In genomic region chr17:12150970-12151369, GRCm38 (mm10) we compare ENCODE assay signal across 28 mouse cellular contexts. TPM values are rescaled to one million over a fixed set of nuclear protein-coding genes. Genes with fewer than 3 reads are reported as not detected.
DNase-seq lines count a peak whose midpoint lies in the region; ATAC-seq and TF ChIP-seq lines count a peak whose summit lies in the region.
"Had no signal": no experiment of that assay in that cellular context is flagged by ENCODE, and none has a peak within 500 bp of the region (broad histone marks: within the 10 kb centered on the region; RNA-seq: fewer than 3 reads in every experiment).

No protein-coding gene starts in this region.

- intact Hi-C loops in left cerebral cortex, postnatal 10 days (cut with DNase I) = no loop called here

- H3K4me2 ChIP-seq in stomach, embryonic 15.5 days = no peak overlapping the region
- H3K4me2 ChIP-seq in stomach, postnatal 0 days (replicated peaks; ENCODE audit: low read depth) = no peak overlapping the region
- no peak overlapping the region for H3K4me2 ChIP-seq in liver, embryonic 16.5 days (ENCODE audit: low read depth, low read length)
- H3K4me2 ChIP-seq: embryonic facial prominence, embryonic 12.5 days; forebrain, embryonic 12.5 days; heart, embryonic 15.5 days; hindbrain, embryonic 14.5 days; limb, embryonic 15.5 days; midbrain, embryonic 12.5 days; neural tube, embryonic 13.5 days had no signal

- ATAC-seq in stomach, embryonic 15.5 days (ENCODE audit: insufficient read depth, low FRiP score, low read depth) = peak; percentile 56; the same call in 1 of the 2 replicates
- no peak; the same call in 1 of the 2 replicates for ATAC-seq in stomach, postnatal 0 days (ENCODE audit: low FRiP score, low TSS enrichment)
- ATAC-seq in erythroblast, adult 5-6 weeks (replicated peaks; ENCODE audit: low FRiP score, poor library complexity, severe bottlenecking) = peak; percentile 43; the same call in 1 of the 2 replicates
- peak; percentile 27; the same call in 1 of the 2 replicates for ATAC-seq in liver, embryonic 16.5 days (ENCODE audit: low read depth)
- ATAC-seq: inflammation-experienced regulatory T-cells, adult 6 months; lung, postnatal 0 days had no signal

- no peak overlapping the region for H3K27ac ChIP-seq in stomach, embryonic 15.5 days
- H3K27ac ChIP-seq in stomach, postnatal 0 days (replicated peaks) = no peak overlapping the region
- H3K27ac ChIP-seq in liver, embryonic 16.5 days (ENCODE audit: low read length) = no peak overlapping the region
- H3K27ac ChIP-seq: embryonic facial prominence, embryonic 12.5 days; forebrain, embryonic 12.5 days; heart, embryonic 15.5 days; hindbrain, embryonic 14.5 days; left cerebral cortex, adult 2 months; limb, embryonic 15.5 days; midbrain, embryonic 12.5 days; neural tube, embryonic 13.5 days had no signal

- WGBS in stomach, embryonic 15.5 days = 95% methylated on average over 2 of the region's 2 CpGs
- 94% methylated on average over 2 of the region's 2 CpGs for WGBS in stomach, postnatal 0 days
- WGBS in liver, embryonic 16.5 days (ENCODE audit: insufficient replicate concordance) = 78% methylated on average over 2 of the region's 2 CpGs

- H3K4me1 ChIP-seq in stomach, embryonic 15.5 days = no peaks in the 10 kb centered on the region
- H3K4me1 ChIP-seq in stomach, postnatal 0 days (replicated peaks; ENCODE audit: control insufficient read depth, insufficient read depth) = no peaks in the 10 kb centered on the region
- peaks cover 18% of the 10 kb centered on the region for H3K4me1 ChIP-seq in liver, embryonic 16.5 days (ENCODE audit: control insufficient read depth, low read depth, low read length)
- H3K4me1 ChIP-seq: embryonic facial prominence, embryonic 12.5 days; forebrain, embryonic 12.5 days; heart, embryonic 15.5 days; limb, embryonic 15.5 days; midbrain, embryonic 12.5 days had no signal

- TF ChIP-seq CTCF in stomach, postnatal 0 days (IDR thresholded peaks at IDR 0.05; ENCODE audit: low read depth) = no peak

- no peak overlapping the region for H3K9ac ChIP-seq in stomach, embryonic 15.5 days
- no peak overlapping the region for H3K9ac ChIP-seq in stomach, postnatal 0 days (ENCODE audit: low read length)
- no peak overlapping the region for H3K9ac ChIP-seq in liver, embryonic 16.5 days (ENCODE audit: low read depth, low read length)
- H3K9ac ChIP-seq: embryonic facial prominence, embryonic 12.5 days; forebrain, embryonic 12.5 days; heart, embryonic 15.5 days; hindbrain, embryonic 14.5 days; limb, embryonic 15.5 days; midbrain, embryonic 12.5 days; neural tube, embryonic 13.5 days had no signal

- DNase-seq in stomach, postnatal 0 days (ENCODE audit: low spot score) = no peak
- DNase-seq in embryo, embryonic 10.5 days (ENCODE audit: low spot score) = no peak
- no peak for DNase-seq in left cerebral cortex, adult 18-20 months (ENCODE audit: low spot score in 2 of 2)
- DNase-seq in left cerebral cortex, postnatal 10 days (ENCODE audit: extremely low spot score in 1 of 2, low spot score in 2 of 2) = no peak
- DNase-seq: adrenal gland, postnatal 25 days; cerebellum, adult 11 months; cerebellum, postnatal 14 days; gastrocnemius, postnatal 36 days; heart, postnatal 36 days; kidney, adult 18-20 months; kidney, postnatal 4 days; left cerebral cortex, postnatal 4 days; right cerebral cortex, postnatal 4 days; thymus, postnatal 25 days had no signal

- H3K9me3 ChIP-seq in stomach, embryonic 15.5 days = no peaks in the 10 kb centered on the region
- H3K9me3 ChIP-seq in stomach, postnatal 0 days (ENCODE audit: control insufficient read depth, low read length) = no peaks in the 10 kb centered on the region
- H3K9me3 ChIP-seq in liver, embryonic 16.5 days (replicated peaks; ENCODE audit: control insufficient read depth, low read length) = no peaks in the 10 kb centered on the region
- H3K9me3 ChIP-seq: embryonic facial prominence, embryonic 12.5 days; forebrain, embryonic 12.5 days; heart, embryonic 15.5 days; limb, embryonic 15.5 days; midbrain, embryonic 12.5 days; neural tube, embryonic 13.5 days had no signal

- TF ChIP-seq EP300 in stomach, postnatal 0 days (optimal IDR thresholded peaks at IDR 0.05) = no peak

- 0 out of 2 replicates have a peak, but pooled peaks cover 6% of the 10 kb centered on the region for H3K36me3 ChIP-seq in stomach, embryonic 15.5 days
- H3K36me3 ChIP-seq in stomach, postnatal 0 days (ENCODE audit: control insufficient read depth, insufficient read depth, low read length) = no peaks in the 10 kb centered on the region
- peaks cover 30% of the 10 kb centered on the region for H3K36me3 ChIP-seq in liver, embryonic 16.5 days (ENCODE audit: control insufficient read depth, insufficient read depth)
- H3K36me3 ChIP-seq: heart, embryonic 15.5 days had no signal

- no peak overlapping the region for H3K4me3 ChIP-seq in stomach, embryonic 15.5 days (replicated peaks)
- no peak overlapping the region for H3K4me3 ChIP-seq in stomach, postnatal 0 days (ENCODE audit: low read depth, low read length)
- no peak overlapping the region for H3K4me3 ChIP-seq in liver, embryonic 16.5 days (ENCODE audit: low read depth, low read length)
- H3K4me3 ChIP-seq: embryonic facial prominence, embryonic 12.5 days; erythroblast, embryonic 14.5 days; forebrain, embryonic 12.5 days; heart, embryonic 15.5 days; left cerebral cortex, adult 2 months; limb, embryonic 15.5 days; midbrain, embryonic 12.5 days; neural tube, embryonic 13.5 days had no signal

- no peaks in the 10 kb centered on the region for H3K27me3 ChIP-seq in stomach, embryonic 15.5 days (replicated peaks)
- no peaks in the 10 kb centered on the region for H3K27me3 ChIP-seq in stomach, postnatal 0 days (ENCODE audit: control insufficient read depth, insufficient read depth, low read length)
- H3K27me3 ChIP-seq in liver, embryonic 16.5 days (ENCODE audit: control insufficient read depth, insufficient read depth, low read depth, low read length) = no peaks in the 10 kb centered on the region
- H3K27me3 ChIP-seq: embryonic facial prominence, embryonic 12.5 days; forebrain, embryonic 12.5 days; heart, embryonic 15.5 days; limb, embryonic 15.5 days; midbrain, embryonic 12.5 days; neural tube, embryonic 13.5 days had no signal

RNA-seq across cellular contexts. Expression of gene Agpat4, which starts 32.5 kb away (rescaled TPM):
- polyA plus RNA-seq in stomach, embryonic 15.5 days (2015; fragmentation: Nextera tagmentation; extraction: Ambion mirVana) = 30.3 and 32.5 TPM in 2 replicates
- 18.7 and 19.5 TPM in 2 replicates for polyA plus RNA-seq in stomach, postnatal 0 days (2015; fragmentation: Nextera tagmentation; extraction: Ambion mirVana)
- 73.6 and 79.0 TPM in 2 replicates for total RNA-seq in erythroblast, adult 5-6 weeks (2015; ENCODE audit: low replicate concordance)
- 99.3 and 133 TPM in 2 replicates for total RNA-seq in erythroblast, adult 5-6 weeks (2017; ENCODE audit: low replicate concordance)
- polyA plus RNA-seq in liver, embryonic 16.5 days (2015; fragmentation: Nextera tagmentation; extraction: Ambion mirVana) = 27.2 and 27.8 TPM in 2 replicates
- total RNA-seq in left cerebral cortex, adult 18-20 months (2021) = 10 to 100 TPM; 56.5 to 62.9 TPM
- 10 to 100 TPM; 68.2 to 71.0 TPM for total RNA-seq in left cerebral cortex, postnatal 10 days (2021)
